Mouse (Mus musculus) layer of hippocampus, adult 9-11 months (tissue): ENCODE data around the gene Sfxn1.

ENCODE experiments used
- DNase-seq: peaks from one replicate; pipeline ENCODE4 v3.0.0; 2022

Sfxn1 gene

GRCm38 (mm10) chr13:54071606-54072331 lies at the start of gene Sfxn1:
Gene Sfxn1, plus strand, starts transcription at chr13:54071869.
- peak; percentile 75 for DNase-seq

- DNase-seq: peak; percentile 72
These were observed 48.4 kb upstream of the Sfxn1 start for GRCm38 (mm10) chr13:54023311-54023710.

GRCm38 (mm10) chr13:54027079-54027478 lies 44.6 kb upstream of the Sfxn1 start:
- no peak for DNase-seq

- DNase-seq: no peak
These were observed 38.0 kb upstream of the Sfxn1 start for GRCm38 (mm10) chr13:54033653-54034052.

GRCm38 (mm10) chr13:54035541-54035940 lies 36.1 kb upstream of the Sfxn1 start:
- no peak for DNase-seq

GRCm38 (mm10) chr13:54037936-54038335 lies 33.7 kb upstream of the Sfxn1 start:
- DNase-seq: peak; percentile 51

- DNase-seq: no peak
These were observed 31.4 kb upstream of the Sfxn1 start for GRCm38 (mm10) chr13:54040256-54040655.

GRCm38 (mm10) chr13:54048679-54049352 lies 22.9 kb upstream of the Sfxn1 start:
- DNase-seq: no peak

- DNase-seq: no peak
These were observed 20.0 kb upstream of the Sfxn1 start for GRCm38 (mm10) chr13:54051641-54052040.

GRCm38 (mm10) chr13:54054962-54055361 lies 16.7 kb upstream of the Sfxn1 start:
- DNase-seq: no peak

GRCm38 (mm10) chr13:54055448-54055861 lies 16.2 kb upstream of the Sfxn1 start, which contains the start of gene Drd1:
Gene Drd1, minus strand, starts transcription at chr13:54055705.
- peak; percentile 71 for DNase-seq

- DNase-seq: no peak
These were observed 9.6 kb upstream of the Sfxn1 start for GRCm38 (mm10) chr13:54062068-54062467.

GRCm38 (mm10) chr13:54063292-54063691 lies 8.4 kb upstream of the Sfxn1 start:
- no peak for DNase-seq

GRCm38 (mm10) chr13:54066081-54066746 lies 5.5 kb upstream of the Sfxn1 start:
- DNase-seq: no peak

GRCm38 (mm10) chr13:54067617-54068166 lies 4.0 kb upstream of the Sfxn1 start:
- DNase-seq: no peak

- no peak for DNase-seq
These were observed 658 bp upstream of the Sfxn1 start for GRCm38 (mm10) chr13:54071011-54071410.

GRCm38 (mm10) chr13:54072526-54073057 lies 923 bp downstream of the Sfxn1 start:
- no peak for DNase-seq

GRCm38 (mm10) chr13:54073066-54073465 lies 1.4 kb downstream of the Sfxn1 start:
- DNase-seq: no peak

GRCm38 (mm10) chr13:54073491-54073890 lies 1.8 kb downstream of the Sfxn1 start:
- no peak for DNase-seq

- no peak for DNase-seq
These were observed 3.7 kb downstream of the Sfxn1 start for GRCm38 (mm10) chr13:54075416-54075815.

GRCm38 (mm10) chr13:54076051-54076450 lies 4.4 kb downstream of the Sfxn1 start:
- DNase-seq: no peak

- DNase-seq: no peak
These were observed 5.2 kb downstream of the Sfxn1 start for GRCm38 (mm10) chr13:54076762-54077460.
